Mouse (Mus musculus): Measurements from ENCODE around the gene Ucn.

DNA sequence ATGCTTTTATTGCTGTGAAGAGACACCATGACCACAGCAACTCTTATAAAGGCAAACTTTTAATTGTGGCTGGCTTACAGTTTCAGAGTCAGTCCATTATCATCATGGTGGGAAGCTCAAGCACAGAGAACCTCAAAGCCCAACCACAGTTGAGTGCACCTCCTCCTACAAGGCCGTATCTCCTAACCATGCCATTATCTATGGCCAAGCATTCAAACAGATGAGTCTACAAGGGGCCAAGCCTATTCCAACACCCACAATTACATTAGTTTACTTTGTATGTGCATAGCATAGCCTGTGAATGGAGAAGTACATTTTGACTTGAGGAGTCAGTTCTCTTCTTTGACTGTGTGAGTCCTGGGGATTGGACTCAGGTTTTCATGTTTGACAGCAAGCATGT is 26.2 kb upstream of the Ucn start:
- no peak for TF ChIP-seq POLR2A (IDR thresholded peaks at IDR 0.05; ENCODE audit: control insufficient read depth, extremely low read depth, insufficient read depth, low read length, poor library complexity)
- TF ChIP-seq CTCF (IDR thresholded peaks at IDR 0.05; ENCODE audit: borderline replicate concordance, control insufficient read depth, extremely low read depth, insufficient read depth, low read length, poor library complexity), result no peak
